Comparison of ENCODE assay signal across 7 mouse cellular contexts in the genomic region with DNA sequence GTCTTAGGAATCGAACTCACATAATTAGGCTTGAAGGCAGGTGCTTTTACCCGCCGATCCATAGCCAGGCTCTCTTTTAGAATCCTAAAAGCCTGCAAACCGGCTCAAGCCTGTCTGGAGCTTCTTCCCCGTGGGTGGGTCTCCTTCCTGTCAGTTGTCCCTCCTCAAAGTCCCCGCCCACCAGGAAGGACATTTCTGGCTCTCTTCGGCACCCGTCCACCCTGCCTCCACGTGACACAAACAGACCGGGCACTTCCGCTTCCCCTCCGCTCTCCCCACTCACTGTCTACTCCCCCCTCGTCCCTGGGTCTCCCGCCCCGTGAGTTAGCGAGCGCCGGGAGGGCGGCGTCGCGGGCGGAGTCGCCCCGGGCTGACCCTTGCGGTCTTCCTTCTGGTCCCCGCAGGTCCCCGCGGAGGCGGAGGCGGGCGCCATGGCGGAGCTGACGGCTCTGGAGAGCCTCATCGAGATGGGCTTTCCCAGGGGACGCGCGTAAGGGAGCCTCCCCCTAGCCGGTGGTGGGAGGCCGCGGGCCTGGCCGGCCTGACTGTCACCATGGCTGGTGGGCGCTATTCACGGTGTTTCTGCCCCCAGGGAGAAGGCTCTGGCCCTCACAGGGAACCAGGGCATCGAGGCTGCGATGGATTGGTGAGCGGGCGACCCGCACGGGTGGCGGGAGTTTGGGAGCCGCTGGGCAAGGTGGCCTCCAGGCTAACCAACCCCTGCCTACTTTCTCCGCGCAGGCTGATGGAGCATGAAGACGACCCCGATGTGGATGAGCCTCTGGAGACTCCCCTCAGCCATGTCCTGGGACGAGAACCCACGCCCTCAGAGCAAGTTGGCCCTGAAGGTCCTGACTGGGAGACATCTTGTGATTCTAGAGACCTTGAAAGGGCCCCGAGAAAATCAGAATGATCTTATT. TPM values are rescaled to one million over a fixed set of nuclear protein-coding genes. Genes with fewer than 3 reads are reported as not detected.
A peak's percentile ranks its signal among the peaks of the same experiment; 100 is the strongest.
DNase-seq lines count a peak whose midpoint lies in the region; ATAC-seq lines count a peak whose summit lies in the region.

A gene (plus strand): TSS at position 230 of the 920 bp plus-strand sequence.

- peaks cover 15% of the 10 kb centered on the region for H3K36me3 ChIP-seq in intestine, embryonic 15.5 days
- peaks cover 37% of the 10 kb centered on the region for H3K36me3 ChIP-seq in midbrain, embryonic 10.5 days

- no peaks in the 10 kb centered on the region for H3K27me3 ChIP-seq in intestine, embryonic 15.5 days (replicated peaks)
- H3K27me3 ChIP-seq in midbrain, embryonic 10.5 days (ENCODE audit: low read depth, poor library complexity, severe bottlenecking): no peaks in the 10 kb centered on the region

- intact Hi-C loops in gastrocnemius, postnatal 36 days (cut with DNase I): loop anchor here (2.0 kb wide), 1 partner anchor 57 kb away; a partner anchor contains a TSS
- intact Hi-C loops in left cerebral cortex, postnatal 25 days (cut with DNase I): no loop called here

- peak within 1 kb of the TSS; percentile 85 for H3K9ac ChIP-seq in intestine, embryonic 15.5 days

- peak within 1 kb of the TSS; percentile 68 for H3K4me3 ChIP-seq in intestine, embryonic 15.5 days (replicated peaks)
- peak within 1 kb of the TSS; percentile 91 for H3K4me3 ChIP-seq in midbrain, embryonic 10.5 days

- under 1% methylated on average over 59 of the region's 59 CpGs for WGBS in intestine, embryonic 15.5 days
- WGBS in midbrain, embryonic 10.5 days: 2% methylated on average over 59 of the region's 59 CpGs

- DNase-seq in adrenal gland, adult 2 months: peak; percentile 99
- peak; percentile 91 for DNase-seq in embryo, embryonic 11.5 days (ENCODE audit: low read depth, low spot score)
- peak; percentile 93 to 96 for DNase-seq in gastrocnemius, postnatal 36 days
- peak; percentile 96 to 99 for DNase-seq in left cerebral cortex, postnatal 25 days (ENCODE audit: low spot score in 2 of 2)
- DNase-seq in midbrain, embryonic 10.5 days (ENCODE audit: low spot score): peak; percentile 96
- peak; percentile 92 for DNase-seq in right cerebral cortex, postnatal 4 days

- H3K4me2 ChIP-seq in intestine, embryonic 15.5 days (replicated peaks): peak within 1 kb of the TSS; percentile 65

- peak within 1 kb of the TSS; percentile 81 for H3K27ac ChIP-seq in intestine, embryonic 15.5 days
- peak within 1 kb of the TSS; percentile 92 for H3K27ac ChIP-seq in midbrain, embryonic 10.5 days (replicated peaks)

- peak; percentile 98 for ATAC-seq in intestine, embryonic 15.5 days

- H3K9me3 ChIP-seq in intestine, embryonic 15.5 days: no peaks in the 10 kb centered on the region
- no peaks in the 10 kb centered on the region for H3K9me3 ChIP-seq in midbrain, embryonic 10.5 days (replicated peaks)

- peaks cover 6% of the 10 kb centered on the region for H3K4me1 ChIP-seq in intestine, embryonic 15.5 days (replicated peaks)
- peaks cover 13% of the 10 kb centered on the region for H3K4me1 ChIP-seq in midbrain, embryonic 10.5 days

RNA-seq across cellular contexts. Expression of the gene that starts here (rescaled TPM):
- 100 to 1,000 TPM; 197 to 224 TPM for total RNA-seq in adrenal gland, adult 2 months (2021)
- polyA plus RNA-seq in adrenal gland, adult 2 months (2012; rRNA removed): 140 and 142 TPM in 2 replicates
- 100 to 1,000 TPM; 197 to 321 TPM for total RNA-seq in gastrocnemius, postnatal 36 days (2021)
- polyA plus RNA-seq in intestine, embryonic 15.5 days (2015; fragmentation: Nextera tagmentation; extraction: Ambion mirVana): 163 and 167 TPM in 2 replicates
- total RNA-seq in left cerebral cortex, postnatal 25 days (2021): 10 to 100 TPM; 91.0 to 94.1 TPM
- 203 and 205 TPM in 2 replicates for polyA plus RNA-seq in midbrain, embryonic 10.5 days (2016; fragmentation: Nextera tagmentation; extraction: Ambion mirVana)

Comparison
In these comparisons a context has a peak if more than half of its experiments do, and no peak if none do; other contexts are left out.
1. Peak in every context shown above with its lines: DNase-seq, ATAC-seq, H3K4me3 ChIP-seq and H3K27ac ChIP-seq.